Mouse (Mus musculus): ENCODE measurements around the gene Mmrn1.

- TF ChIP-seq POLR2A (IDR thresholded peaks at IDR 0.05; ENCODE audit: insufficient read depth, low read depth, low read length) (no peak), EP300 (IDR thresholded peaks at IDR 0.05; ENCODE audit: insufficient read depth, low read depth, low read length) (no peak)
Measured at GRCm38 (mm10) chr6:61019689-61020088, 94.9 kb downstream of the Mmrn1 start.
